Mouse (Mus musculus) hindbrain, embryonic 11.5 days (tissue): Measurements from ENCODE around the gene Prkcq. TPM values are rescaled to one million over a fixed set of nuclear protein-coding genes. Genes with fewer than 3 reads are reported as not detected.

ENCODE experiments used
- ATAC-seq: fragments of 200-750 bp; cut with Nextera tagmentation; 2 replicates; pipeline ENCODE4 v1.8.0; 2017; ENCODE audit warnings: mild to moderate bottlenecking, moderate TSS enrichment, moderate library complexity; ENCODE audit not compliant: low FRiP score
- DNase-seq: peaks from one replicate; pipeline ENCODE4 v3.0.0-alpha.2; 2015; ENCODE audit warnings: low spot score
- H3K27ac ChIP-seq: fragments of 300-500 bp; sonication (generic); 2 replicates; pipeline ENCODE4 v1.5.1; 2014; ENCODE audit warnings: mild to moderate bottlenecking, low read depth, low read length
- H3K27me3 ChIP-seq: fragments of 300-500 bp; sonication (generic); 2 replicates; pipeline ENCODE4 v1.6.1; 2014; ENCODE audit warnings: mild to moderate bottlenecking, low read length, moderate library complexity, mixed read lengths; ENCODE audit not compliant: control insufficient read depth, insufficient read depth
- H3K36me3 ChIP-seq: fragments of 300-500 bp; sonication (generic); 2 replicates; pipeline ENCODE4 v1.6.1; 2014; ENCODE audit warnings: mild to moderate bottlenecking, low read length, moderate library complexity, mixed read lengths; ENCODE audit not compliant: control insufficient read depth, insufficient read depth
- H3K4me1 ChIP-seq: fragments of 300-500 bp; sonication (generic); replicated peaks from 2 replicates; pipeline ENCODE4 v1.6.1; 2014; ENCODE audit warnings: low read length, mixed read lengths; ENCODE audit not compliant: control insufficient read depth, insufficient read depth
- H3K4me2 ChIP-seq: fragments of 300-500 bp; sonication (generic); replicated peaks from 2 replicates; pipeline ENCODE4 v1.6.1; 2014; ENCODE audit warnings: mild to moderate bottlenecking, low read depth, low read length
- H3K4me3 ChIP-seq: fragments of 300-500 bp; sonication (generic); 2 replicates; pipeline ENCODE4 v1.5.1; 2014; ENCODE audit warnings: low read depth, low read length
- H3K9ac ChIP-seq: fragments of 300-500 bp; sonication (generic); 2 replicates; pipeline ENCODE4 v1.6.1; 2014; ENCODE audit warnings: low read depth, low read length
- H3K9me3 ChIP-seq: fragments of 300-500 bp; sonication (generic); 2 replicates; pipeline ENCODE4 v1.6.1; 2016; ENCODE audit warnings: low read length; ENCODE audit not compliant: control insufficient read depth
- WGBS: fragments of 180-500 bp; shearing (Covaris S2); extraction: QIAGEN DNeasy Blood & Tissue Kit; methylation state at CpG from one replicate; pipeline ENCODE4 v1.1.7; 2014; 5-methylcytosine and 5-hydroxymethylcytosine counted together
- polyA plus RNA-seq: library from polyadenylated mRNA; unstranded; fragments of >200 nt; fragmentation: Nextera tagmentation; extraction: Ambion mirVana; gene quantifications from 2 replicates; pipeline ENCODE4 v1.2.1, GENCODE M21; 2014

Prkcq gene
- polyA plus RNA-seq, 1 experiment from 2014 or later, result 3.1 TPM

GRCm38 (mm10) chr2:11294643-11295191, 122.8 kb downstream of the Prkcq start:
- ATAC-seq (no peak), DNase-seq (no peak)
- Histone ChIP-seq H3K27ac (no peak overlapping the region), H3K27me3 (no peaks in the 10 kb centered on the region), H3K4me2 (no peak overlapping the region), H3K9me3 (no peaks in the 10 kb centered on the region), H3K4me3 (no peak overlapping the region), H3K4me1 (no peaks in the 10 kb centered on the region), H3K9ac (no peak overlapping the region), H3K36me3 (no peaks in the 10 kb centered on the region)
- 74% methylated on average over 5 of the region's 5 CpGs for WGBS

- WGBS, result 90% methylated on average over 7 of the region's 7 CpGs
These were observed 126.9 kb downstream of the Prkcq start for GRCm38 (mm10) chr2:11298811-11299210.

DNA sequence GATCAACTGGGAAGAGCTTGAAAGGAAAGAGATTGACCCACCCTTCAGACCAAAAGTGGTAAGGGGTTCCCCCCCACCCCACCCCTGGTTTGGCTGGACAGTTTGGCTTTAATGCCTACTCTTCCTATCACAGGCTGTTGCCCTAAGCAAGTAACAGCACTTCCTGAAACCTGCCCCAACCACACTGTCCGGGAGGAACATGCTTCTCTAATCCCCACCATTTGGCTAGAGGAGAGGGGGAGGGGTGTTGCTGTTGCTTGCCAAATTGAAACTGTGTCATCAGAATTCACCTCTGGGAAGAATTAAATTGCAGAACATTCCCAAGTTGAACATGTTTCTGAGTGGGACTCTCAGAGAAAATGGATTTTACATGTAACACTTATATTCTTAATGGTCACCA, 127.5 kb downstream of the Prkcq start:
- H3K36me3 ChIP-seq, result no peaks in the 10 kb centered on the region
- no peaks in the 10 kb centered on the region for H3K27me3 ChIP-seq
- WGBS, result 70% methylated on average over 1 of the region's 1 CpGs
- H3K27ac ChIP-seq, result no peak overlapping the region
- no peaks in the 10 kb centered on the region for H3K4me1 ChIP-seq
- no peak overlapping the region for H3K4me2 ChIP-seq
- H3K9me3 ChIP-seq, result no peaks in the 10 kb centered on the region
- no peak for ATAC-seq
- no peak overlapping the region for H3K4me3 ChIP-seq
- no peak for DNase-seq
- H3K9ac ChIP-seq, result no peak overlapping the region

More at GRCm38 (mm10) chr2:11298811-11299210, 126.9 kb downstream of the Prkcq start:
- ATAC-seq, result no peak
- DNase-seq, result no peak
- Histone ChIP-seq H3K4me2 (no peak overlapping the region), H3K4me1 (no peaks in the 10 kb centered on the region), H3K27me3 (no peaks in the 10 kb centered on the region), H3K9me3 (no peaks in the 10 kb centered on the region), H3K36me3 (no peaks in the 10 kb centered on the region), H3K27ac (no peak overlapping the region), H3K9ac (no peak overlapping the region), H3K4me3 (no peak overlapping the region)

GRCm38 (mm10) chr2:11300362-11300761, 128.5 kb downstream of the Prkcq start:
- H3K4me3 ChIP-seq, result no peak overlapping the region
- H3K9ac ChIP-seq, result no peak overlapping the region
- H3K36me3 ChIP-seq, result no peaks in the 10 kb centered on the region
- 93% methylated on average over 6 of the region's 6 CpGs for WGBS
- no peaks in the 10 kb centered on the region for H3K4me1 ChIP-seq
- ATAC-seq (no peak), DNase-seq (no peak)
- no peaks in the 10 kb centered on the region for H3K27me3 ChIP-seq
- H3K9me3 ChIP-seq, result no peaks in the 10 kb centered on the region
- no peak overlapping the region for H3K4me2 ChIP-seq
- H3K27ac ChIP-seq, result no peak overlapping the region

GRCm38 (mm10) chr2:11320241-11320640, 148.3 kb downstream of the Prkcq start:
- no peak overlapping the region for H3K9ac ChIP-seq
- DNase-seq, result peak; percentile 61
- no peaks in the 10 kb centered on the region for H3K36me3 ChIP-seq
- H3K4me1 ChIP-seq, result no peaks in the 10 kb centered on the region
- no peak overlapping the region for H3K4me3 ChIP-seq
- 41% methylated on average over 10 of the region's 10 CpGs for WGBS
- H3K27ac ChIP-seq, result no peak overlapping the region
- H3K9me3 ChIP-seq, result no peaks in the 10 kb centered on the region
- no peaks in the 10 kb centered on the region for H3K27me3 ChIP-seq
- ATAC-seq, result no peak
- H3K4me2 ChIP-seq, result no peak overlapping the region

- Histone ChIP-seq H3K4me3 (no peak overlapping the region), H3K36me3 (no peaks in the 10 kb centered on the region), H3K27me3 (no peaks in the 10 kb centered on the region), H3K27ac (no peak overlapping the region), H3K4me1 (no peaks in the 10 kb centered on the region), H3K9ac (no peak overlapping the region), H3K4me2 (no peak overlapping the region), H3K9me3 (no peaks in the 10 kb centered on the region)
- 86% methylated on average over 3 of the region's 3 CpGs for WGBS
- DNase-seq (no peak), ATAC-seq (no peak)
These were observed 150.5 kb downstream of the Prkcq start for GRCm38 (mm10) chr2:11322396-11322795.

GRCm38 (mm10) chr2:11327280-11327679, 155.4 kb downstream of the Prkcq start:
- 63% methylated on average over 7 of the region's 7 CpGs for WGBS
- Histone ChIP-seq H3K27ac (no peak overlapping the region), H3K4me1 (no peaks in the 10 kb centered on the region), H3K36me3 (no peaks in the 10 kb centered on the region), H3K9ac (no peak overlapping the region), H3K4me2 (no peak overlapping the region), H3K27me3 (no peaks in the 10 kb centered on the region), H3K9me3 (no peaks in the 10 kb centered on the region), H3K4me3 (no peak overlapping the region)
- no peak for ATAC-seq
- DNase-seq, result no peak

- H3K36me3 ChIP-seq, result no peaks in the 10 kb centered on the region
These were observed 157.7 kb downstream of the Prkcq start for GRCm38 (mm10) chr2:11329407-11330224.

More at GRCm38 (mm10) chr2:11329407-11330224, 157.7 kb downstream of the Prkcq start:
- Histone ChIP-seq H3K9me3 (no peaks in the 10 kb centered on the region), H3K4me2 (no peak overlapping the region), H3K27me3 (no peaks in the 10 kb centered on the region), H3K27ac (no peak overlapping the region), H3K9ac (no peak overlapping the region), H3K4me1 (no peaks in the 10 kb centered on the region), H3K4me3 (no peak overlapping the region)
- ATAC-seq (no peak), DNase-seq (no peak)
- 71% methylated on average over 10 of the region's 10 CpGs for WGBS
